Mouse (Mus musculus): Measurements from ENCODE around the gene Synpo2.

DNA sequence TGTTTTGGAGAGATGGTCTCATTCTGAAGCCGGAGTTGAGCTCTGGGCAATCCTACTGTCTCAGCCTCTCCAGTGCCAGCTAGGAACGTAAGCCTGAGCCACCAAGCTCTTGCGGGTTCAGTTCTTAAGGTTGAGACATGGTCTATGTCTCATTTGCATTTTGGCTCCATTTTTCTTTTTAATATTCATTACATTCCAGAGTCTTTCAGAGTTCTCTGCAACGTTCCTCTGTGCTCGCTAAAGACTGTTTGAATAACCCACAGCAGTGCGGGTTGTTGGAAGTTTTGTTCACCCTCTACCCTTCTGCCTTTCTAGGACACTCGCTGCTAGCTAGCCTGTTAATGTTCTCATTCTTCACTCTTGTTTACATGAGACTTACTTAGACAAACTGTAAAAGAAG, 155.0 kb downstream of the Synpo2 start:
- TF ChIP-seq GATA1 (IDR thresholded peaks at IDR 0.05; ENCODE audit: borderline replicate concordance, low read length) (no peak), FLI1 (IDR thresholded peaks at IDR 0.05; ENCODE audit: low read length) (no peak)
